ENCODE assay signal across 24 mouse cellular contexts in the genomic region with DNA sequence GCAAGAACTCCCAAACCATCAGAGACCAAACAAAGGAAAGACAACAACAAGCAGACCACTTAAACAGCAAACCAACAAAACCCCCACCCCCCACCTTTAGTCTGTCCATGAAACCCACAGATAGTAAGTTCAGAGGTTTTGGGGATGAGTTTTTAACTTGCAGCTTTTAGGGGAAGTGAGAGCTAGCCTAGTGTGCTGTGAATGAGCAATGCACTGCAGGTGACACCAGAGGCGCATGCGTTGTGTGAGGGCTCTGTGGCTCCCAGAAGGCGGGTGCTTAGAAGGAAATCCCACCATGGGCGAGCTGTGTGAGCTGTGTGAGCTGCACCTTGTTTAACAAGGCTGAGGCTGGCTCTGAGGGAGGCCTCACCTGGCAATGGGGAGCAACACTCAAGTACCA. TPM values are rescaled to one million over a fixed set of nuclear protein-coding genes. Genes with fewer than 3 reads are reported as not detected.
DNase-seq lines count a peak whose midpoint lies in the region; ATAC-seq lines count a peak whose summit lies in the region.
"Had no signal": no experiment of that assay in that cellular context is flagged by ENCODE, and none has a peak within 500 bp of the region (broad histone marks: within the 10 kb centered on the region; RNA-seq: fewer than 3 reads in every experiment).

No protein-coding gene starts in this region.

- H3K36me3 ChIP-seq in hindbrain, embryonic 11.5 days (ENCODE audit: control insufficient read depth, insufficient read depth, low read length) = no peaks in the 10 kb centered on the region
- no peaks in the 10 kb centered on the region for H3K36me3 ChIP-seq in hindbrain, embryonic 16.5 days (ENCODE audit: control insufficient read depth, insufficient read depth, low read length)
- no peaks in the 10 kb centered on the region for H3K36me3 ChIP-seq in neural tube, embryonic 13.5 days
- H3K36me3 ChIP-seq in hindbrain, embryonic 13.5 days = peaks cover 7% of the 10 kb centered on the region; the same call in 1 of the 2 replicates
- H3K36me3 ChIP-seq in splenic B cell, adult 2 months (ENCODE audit: control insufficient read depth, insufficient read depth, low read length, poor library complexity, severe bottlenecking) = peaks cover 2% of the 10 kb centered on the region

- no peak for ATAC-seq in hindbrain, embryonic 11.5 days (ENCODE audit: low FRiP score)
- ATAC-seq in hindbrain, embryonic 16.5 days = no peak
- no peak for ATAC-seq in neural tube, embryonic 13.5 days (ENCODE audit: low read depth)
- ATAC-seq in hindbrain, embryonic 13.5 days (ENCODE audit: low FRiP score) = no peak
- ATAC-seq: CD4-positive, CD25-positive, alpha-beta regulatory T cell, adult 4 months; forebrain, embryonic 14.5 days; inflammation-experienced regulatory T-cells, adult 6 months; intestine, postnatal 0 days had no signal

- H3K27me3 ChIP-seq in hindbrain, embryonic 11.5 days (ENCODE audit: control insufficient read depth, insufficient read depth, low read length) = no peaks in the 10 kb centered on the region
- H3K27me3 ChIP-seq in hindbrain, embryonic 16.5 days (replicated peaks; ENCODE audit: control insufficient read depth, insufficient read depth, low read length) = no peaks in the 10 kb centered on the region
- H3K27me3 ChIP-seq in neural tube, embryonic 13.5 days = no peaks in the 10 kb centered on the region
- H3K27me3 ChIP-seq in hindbrain, embryonic 13.5 days = no peaks in the 10 kb centered on the region
- H3K27me3 ChIP-seq in splenic B cell, adult 2 months (ENCODE audit: control insufficient read depth, insufficient read depth, low read length, poor library complexity, severe bottlenecking) = no peaks in the 10 kb centered on the region
- H3K27me3 ChIP-seq: embryonic facial prominence, embryonic 15.5 days; heart, embryonic 13.5 days had no signal

- H3K4me2 ChIP-seq in hindbrain, embryonic 11.5 days (replicated peaks; ENCODE audit: low read depth, low read length) = no peak overlapping the region
- H3K4me2 ChIP-seq in hindbrain, embryonic 16.5 days (ENCODE audit: low read length) = no peak overlapping the region
- no peak overlapping the region for H3K4me2 ChIP-seq in neural tube, embryonic 13.5 days
- no peak overlapping the region for H3K4me2 ChIP-seq in hindbrain, embryonic 13.5 days
- H3K4me2 ChIP-seq: embryonic facial prominence, embryonic 15.5 days; heart, embryonic 13.5 days had no signal

- DNase-seq in hindbrain, embryonic 11.5 days (ENCODE audit: low spot score) = no peak
- no peak for DNase-seq in neural tube, embryonic 10.5 days (ENCODE audit: extremely low spot score, low spot score)
- DNase-seq in splenic B cell, adult 2 months (ENCODE audit: low read depth, low spot score) = peak; percentile 9
- no peak for DNase-seq in thymus, adult 18-20 months
- DNase-seq: adrenal gland, postnatal 10 days; cerebellum, adult 11 months; cerebellum, adult 8-10 months; cerebellum, postnatal 14 days; embryo, embryonic 11 days; gastrocnemius, postnatal 36 days; heart, adult 18-20 months; heart, postnatal 4 days had no signal

- H3K9ac ChIP-seq in hindbrain, embryonic 11.5 days (ENCODE audit: low read depth, low read length) = no peak overlapping the region; the same call in 1 of the 2 replicates
- no peak overlapping the region; the same call in 1 of the 2 replicates for H3K9ac ChIP-seq in hindbrain, embryonic 16.5 days (ENCODE audit: low read depth, low read length)
- H3K9ac ChIP-seq in neural tube, embryonic 13.5 days = no peak overlapping the region
- no peak overlapping the region for H3K9ac ChIP-seq in hindbrain, embryonic 13.5 days
- H3K9ac ChIP-seq: embryonic facial prominence, embryonic 15.5 days; heart, embryonic 13.5 days had no signal

- no peaks in the 10 kb centered on the region for H3K9me3 ChIP-seq in hindbrain, embryonic 11.5 days (ENCODE audit: control insufficient read depth, low read length)
- H3K9me3 ChIP-seq in hindbrain, embryonic 16.5 days (ENCODE audit: control insufficient read depth, low read length) = no peaks in the 10 kb centered on the region
- no peaks in the 10 kb centered on the region for H3K9me3 ChIP-seq in neural tube, embryonic 13.5 days
- H3K9me3 ChIP-seq in hindbrain, embryonic 13.5 days = no peaks in the 10 kb centered on the region
- H3K9me3 ChIP-seq: embryonic facial prominence, embryonic 15.5 days; forebrain, embryonic 10.5 days; heart, embryonic 13.5 days had no signal

- peak overlapping the region; percentile 17; the same call in 1 of the 2 replicates for H3K27ac ChIP-seq in hindbrain, embryonic 11.5 days (ENCODE audit: low read depth, low read length)
- no peak overlapping the region; the same call in 1 of the 2 replicates for H3K27ac ChIP-seq in hindbrain, embryonic 16.5 days (ENCODE audit: low read depth, low read length)
- H3K27ac ChIP-seq in neural tube, embryonic 13.5 days (replicated peaks) = 0 out of 2 replicates have a peak overlapping the region, but pooled peaks have one; percentile 15
- peak overlapping the region; percentile 49 for H3K27ac ChIP-seq in hindbrain, embryonic 13.5 days
- H3K27ac ChIP-seq: embryonic facial prominence, embryonic 15.5 days; forebrain, embryonic 10.5 days had no signal

- H3K4me1 ChIP-seq in hindbrain, embryonic 11.5 days (replicated peaks; ENCODE audit: control insufficient read depth, insufficient read depth, low read length) = peaks cover 11% of the 10 kb centered on the region
- H3K4me1 ChIP-seq in hindbrain, embryonic 16.5 days (ENCODE audit: control insufficient read depth, insufficient read depth, low read depth, low read length) = peaks cover 11% of the 10 kb centered on the region
- H3K4me1 ChIP-seq in neural tube, embryonic 13.5 days (replicated peaks) = peaks cover 52% of the 10 kb centered on the region
- H3K4me1 ChIP-seq in hindbrain, embryonic 13.5 days (replicated peaks) = peaks cover 50% of the 10 kb centered on the region
- H3K4me1 ChIP-seq: embryonic facial prominence, embryonic 15.5 days had no signal

- WGBS in hindbrain, embryonic 11.5 days = 78% methylated on average over 4 of the region's 4 CpGs
- 68% methylated on average over 4 of the region's 4 CpGs for WGBS in hindbrain, embryonic 16.5 days
- WGBS in neural tube, embryonic 13.5 days = 78% methylated on average over 4 of the region's 4 CpGs
- WGBS in hindbrain, embryonic 13.5 days = 78% methylated on average over 4 of the region's 4 CpGs

- no peak overlapping the region for H3K4me3 ChIP-seq in hindbrain, embryonic 11.5 days (ENCODE audit: low read depth, low read length)
- H3K4me3 ChIP-seq in hindbrain, embryonic 16.5 days (ENCODE audit: low read length) = no peak overlapping the region
- no peak overlapping the region for H3K4me3 ChIP-seq in neural tube, embryonic 13.5 days
- H3K4me3 ChIP-seq in hindbrain, embryonic 13.5 days = no peak overlapping the region
- H3K4me3 ChIP-seq: embryonic facial prominence, embryonic 15.5 days; erythroblast, embryonic 14.5 days; forebrain, embryonic 10.5 days; heart, embryonic 13.5 days had no signal

RNA-seq across cellular contexts. Expression of a gene that starts 44.0 kb away (rescaled TPM):
- polyA plus RNA-seq in hindbrain, embryonic 11.5 days (2014; fragmentation: Nextera tagmentation; extraction: Ambion mirVana) = 6.6 and 7.4 TPM in 2 replicates
- polyA plus RNA-seq in hindbrain, embryonic 16.5 days (2015; fragmentation: Nextera tagmentation; extraction: Ambion mirVana) = 10.8 and 11.8 TPM in 2 replicates
- 25.4 and 27.9 TPM in 2 replicates for polyA plus RNA-seq in neural tube, embryonic 13.5 days (2015; fragmentation: Nextera tagmentation; extraction: Ambion mirVana)
- 18.5 and 25.5 TPM in 2 replicates for polyA plus RNA-seq in hindbrain, embryonic 13.5 days (2015; fragmentation: Nextera tagmentation; extraction: Ambion mirVana)
- polyA plus RNA-seq: CD4-positive, CD25-positive, alpha-beta regulatory T cell, adult 4 months; embryonic facial prominence, embryonic 15.5 days; heart, embryonic 13.5 days; heart, postnatal 0 days; inflammation-experienced regulatory T-cells, adult 6 months; intestine, postnatal 0 days had no signal
